Mouse (Mus musculus): ENCODE data around the gene Rab13.
"Not testable (repeated sequence)": the region's sequence is repeated elsewhere in the genome, so short reads cannot be mapped to it uniquely, and the experiment has no call there.

The Rab13 gene

DNA sequence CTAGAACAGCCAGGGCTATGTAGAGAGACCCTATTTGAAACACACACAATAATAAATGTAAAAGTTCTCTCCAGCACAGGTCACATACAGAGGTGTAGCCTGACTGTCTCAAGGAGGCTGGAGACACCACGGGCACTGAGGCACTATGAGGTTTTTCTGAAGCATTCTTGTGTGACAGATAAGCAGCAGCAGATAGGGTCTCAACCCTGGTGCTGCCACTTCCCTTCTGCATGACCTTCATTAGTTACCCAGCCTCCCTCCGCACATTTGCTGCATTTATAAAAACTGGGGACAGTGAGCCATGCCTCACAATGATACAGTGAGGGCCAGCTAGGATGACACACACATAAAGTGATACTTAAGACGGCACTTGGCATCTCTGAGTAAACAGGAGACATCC, 9.4 kb downstream of the Rab13 start:
- DNase-seq (ENCODE audit: extremely low spot score, low read depth, low spot score), result no peak

DNA sequence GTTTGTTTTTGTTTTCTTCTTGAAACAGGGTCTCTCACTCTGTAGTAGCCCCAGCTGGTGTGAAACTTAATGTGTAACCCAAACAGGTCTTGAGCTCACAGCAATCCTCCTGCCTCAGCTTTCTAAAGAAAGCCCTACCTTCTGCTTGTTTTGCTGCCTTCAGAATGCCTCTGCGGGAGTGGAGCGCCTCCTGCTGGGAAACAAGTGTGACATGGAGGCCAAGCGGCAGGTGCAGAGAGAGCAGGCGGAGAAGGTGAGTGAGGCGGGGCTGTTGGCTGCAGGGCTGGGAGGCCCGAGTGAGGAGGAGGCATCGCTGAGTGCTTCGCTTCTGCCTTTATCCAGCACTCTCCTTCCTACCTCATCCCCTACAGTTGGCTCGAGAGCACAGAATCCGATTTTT, 10.8 kb downstream of the Rab13 start:
- no peak for DNase-seq (ENCODE audit: extremely low spot score, low read depth, low spot score)

DNA sequence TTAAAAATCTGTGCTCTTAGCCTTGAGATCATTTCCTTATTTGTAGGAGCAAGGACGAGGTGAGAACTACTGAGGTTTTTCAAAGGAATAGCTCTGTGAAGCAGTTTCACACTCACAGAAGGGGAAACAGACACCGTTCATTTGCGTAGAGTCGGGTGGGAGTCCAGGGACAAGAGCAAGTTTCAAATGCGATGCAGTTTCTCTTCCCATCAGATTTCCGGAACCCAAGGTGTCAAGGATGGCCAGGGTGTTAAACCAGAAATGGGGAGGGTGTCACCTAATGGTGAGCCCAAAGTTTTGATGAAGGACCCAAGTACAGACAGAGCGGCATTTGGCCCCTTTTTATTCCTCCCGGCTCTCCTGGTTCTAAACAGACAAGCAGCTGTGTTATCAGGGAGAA, 17.6 kb downstream of the Rab13 start:
- no peak for DNase-seq (ENCODE audit: extremely low spot score, low read depth, low spot score)

DNA sequence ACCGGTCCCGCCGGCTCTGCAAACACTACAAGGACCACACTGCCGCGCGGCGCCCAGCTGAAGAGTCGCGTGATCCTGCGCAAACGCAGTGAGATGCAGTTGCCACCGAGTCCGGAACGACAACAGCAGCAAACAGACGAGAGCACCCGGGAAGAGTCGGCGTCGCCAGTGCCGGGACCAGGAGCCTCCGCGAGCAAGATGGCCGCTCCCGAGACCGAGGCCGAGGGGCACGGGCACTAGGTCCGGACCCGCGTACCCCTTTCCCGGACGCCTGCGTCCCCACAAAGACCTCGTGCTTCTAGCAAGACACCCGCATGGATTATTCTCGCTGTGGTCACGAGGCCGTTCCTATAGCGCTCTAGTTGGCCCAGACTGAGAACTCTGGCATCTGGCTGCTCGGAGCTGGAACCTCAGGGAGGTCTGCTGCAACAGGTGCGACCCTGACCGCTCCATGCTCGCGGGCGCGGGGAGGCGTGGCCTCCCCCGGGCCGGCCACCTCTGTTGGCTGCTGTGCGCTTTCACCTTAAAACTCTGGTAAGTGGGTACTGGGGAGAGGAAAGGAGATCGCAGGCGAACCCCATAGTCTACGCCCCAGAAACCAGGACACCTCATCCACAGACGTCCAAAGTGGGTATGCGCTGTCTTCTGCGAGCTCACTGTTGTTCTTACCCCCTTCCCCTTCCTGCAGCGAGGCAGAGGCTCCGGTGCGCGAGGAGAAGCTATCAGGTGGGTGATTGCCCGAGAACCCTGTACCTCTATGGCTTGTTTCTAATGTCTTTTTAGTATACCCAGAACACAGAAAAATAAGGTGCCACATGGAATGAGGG, 18.2 kb downstream of the Rab13 start, which contains the start of gene Jtb:
Gene Jtb (plus strand): TSS at position 91 of the 827 bp plus-strand sequence.
- no peak for DNase-seq (ENCODE audit: extremely low spot score, low read depth, low spot score)

DNA sequence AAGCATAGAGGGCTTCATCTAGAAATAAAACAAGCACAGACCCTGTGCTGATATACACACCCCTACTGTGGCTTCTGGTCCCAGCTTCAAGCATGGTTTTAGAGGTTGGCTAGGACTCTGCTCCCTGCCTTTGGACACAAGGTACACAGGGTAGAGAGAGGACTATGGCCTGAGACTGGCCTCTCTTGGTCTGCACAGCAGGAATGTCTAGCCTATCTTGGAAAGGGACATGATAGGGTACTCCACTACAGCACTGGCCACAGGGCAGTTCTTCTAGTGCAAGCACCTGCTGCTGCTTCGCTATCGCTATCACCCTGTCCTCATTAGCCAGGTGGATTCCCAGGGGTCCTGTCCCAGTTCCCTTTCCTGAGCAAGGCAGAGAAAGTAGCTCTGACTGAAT, 27.8 kb downstream of the Rab13 start:
- no peak for DNase-seq (ENCODE audit: extremely low spot score, low read depth, low spot score)

GRCm38 (mm10) chr3:90241669-90242358, 28.3 kb downstream of the Rab13 start:
- no peak for DNase-seq (ENCODE audit: extremely low spot score, low read depth, low spot score)

GRCm38 (mm10) chr3:90242984-90243775, 29.7 kb downstream of the Rab13 start, which contains the start of gene Creb3l4:
TSS of gene Creb3l4 (minus strand) at chr3:90243512.
- DNase-seq (ENCODE audit: extremely low spot score, low read depth, low spot score), result no peak

DNA sequence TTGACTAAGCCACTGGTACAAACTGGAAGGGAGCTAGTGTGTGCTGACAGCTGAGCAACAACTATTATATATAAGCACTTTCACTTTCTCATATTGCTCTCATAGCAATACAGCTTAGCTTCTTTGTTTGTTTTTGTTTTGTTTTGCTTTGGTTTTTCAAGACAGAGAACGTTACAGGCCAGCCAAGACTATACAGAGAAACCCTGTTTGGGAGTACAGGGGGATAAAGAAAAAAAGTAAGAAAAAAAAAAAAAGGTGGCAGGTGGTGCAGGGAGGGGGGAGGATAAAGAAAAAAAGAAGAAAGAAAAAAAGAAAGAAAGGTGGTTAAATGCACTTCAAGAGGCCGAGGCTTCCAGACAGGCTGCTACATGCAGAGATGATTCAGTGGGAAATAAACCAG, 31.9 kb downstream of the Rab13 start:
- DNase-seq (ENCODE audit: extremely low spot score, low read depth, low spot score), result no peak

DNA sequence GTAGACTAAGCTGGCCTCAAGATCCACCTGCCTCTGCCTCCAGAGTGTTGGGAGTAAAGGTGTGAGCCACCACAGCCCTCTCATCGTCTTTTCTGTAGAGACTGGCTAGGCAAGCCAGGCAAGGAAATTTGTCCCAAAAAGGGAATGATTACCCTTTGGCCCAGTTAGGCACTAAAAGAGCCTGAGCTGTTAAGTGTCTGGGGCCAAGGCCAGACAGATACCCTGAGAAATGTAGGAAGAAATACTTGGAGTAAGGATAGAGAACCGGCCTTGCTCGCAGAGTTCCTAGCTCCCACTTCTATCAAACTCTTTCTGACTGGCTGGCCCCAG, 34.1 kb downstream of the Rab13 start:
- DNase-seq (ENCODE audit: extremely low spot score, low read depth, low spot score), result no peak

- peak; percentile 80 for DNase-seq (ENCODE audit: extremely low spot score, low read depth, low spot score)
Measured at GRCm38 (mm10) chr3:90247960-90248745, 34.7 kb downstream of the Rab13 start, which contains the start of gene Slc39a1. TSS of gene Slc39a1 (plus strand) at chr3:90248172.

- no peak for DNase-seq (ENCODE audit: extremely low spot score, low read depth, low spot score)
Measured at GRCm38 (mm10) chr3:90248746-90249100, 35.2 kb downstream of the Rab13 start.

DNA sequence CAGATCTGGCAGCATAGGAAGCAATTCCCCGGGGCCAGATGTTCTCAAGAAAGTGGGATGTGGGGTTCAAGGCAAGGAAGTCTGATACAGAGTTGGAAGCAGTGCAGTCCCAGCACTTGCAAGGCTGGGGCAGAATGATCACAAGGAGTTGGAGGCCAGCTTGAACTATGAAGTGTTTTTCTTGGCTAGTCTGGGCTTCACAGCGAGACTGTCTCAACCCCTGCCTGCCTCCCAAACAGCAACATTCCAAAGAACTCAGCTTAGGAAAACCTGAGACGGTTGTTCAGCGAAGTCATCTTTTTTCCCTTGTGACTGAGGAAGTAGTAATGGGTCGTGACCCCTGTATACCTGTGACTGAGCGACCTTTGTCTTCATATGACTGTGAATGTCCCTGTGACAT, 37.3 kb downstream of the Rab13 start:
- DNase-seq (ENCODE audit: extremely low spot score, low read depth, low spot score), result no peak

- DNase-seq (ENCODE audit: extremely low spot score, low read depth, low spot score), result not testable (repeated sequence)
Measured at GRCm38 (mm10) chr3:90251731-90252226, 38.3 kb downstream of the Rab13 start.

- not testable (repeated sequence) for DNase-seq (ENCODE audit: extremely low spot score, low read depth, low spot score)
Measured at GRCm38 (mm10) chr3:90252659-90253058, 39.2 kb downstream of the Rab13 start.

DNA sequence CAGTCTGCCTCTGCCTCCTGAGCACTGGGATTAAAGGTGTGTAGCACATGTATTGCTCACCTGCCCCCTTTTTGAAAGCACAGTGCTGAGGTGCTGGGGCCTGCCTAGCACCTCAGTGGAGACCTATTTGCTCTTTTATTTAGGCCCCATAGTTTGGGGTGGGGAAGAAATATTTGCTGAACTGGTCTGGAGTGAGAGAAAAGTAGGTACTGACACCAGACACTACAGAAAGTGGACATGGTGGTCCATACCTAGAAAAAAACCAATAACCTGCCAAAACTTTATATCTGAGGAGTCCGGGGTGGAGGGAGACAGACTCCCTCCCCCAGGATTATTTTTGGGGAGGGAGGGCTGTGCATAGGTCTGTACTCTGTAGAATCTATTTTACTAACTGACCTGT, 39.7 kb downstream of the Rab13 start:
- not testable (repeated sequence) for DNase-seq (ENCODE audit: extremely low spot score, low read depth, low spot score)

- DNase-seq (ENCODE audit: extremely low spot score, low read depth, low spot score), result peak; percentile 84
Measured at GRCm38 (mm10) chr3:90253653-90254418, 40.3 kb downstream of the Rab13 start, which contains the start of gene Crtc2. TSS of gene Crtc2 (plus strand) at chr3:90254163.

DNA sequence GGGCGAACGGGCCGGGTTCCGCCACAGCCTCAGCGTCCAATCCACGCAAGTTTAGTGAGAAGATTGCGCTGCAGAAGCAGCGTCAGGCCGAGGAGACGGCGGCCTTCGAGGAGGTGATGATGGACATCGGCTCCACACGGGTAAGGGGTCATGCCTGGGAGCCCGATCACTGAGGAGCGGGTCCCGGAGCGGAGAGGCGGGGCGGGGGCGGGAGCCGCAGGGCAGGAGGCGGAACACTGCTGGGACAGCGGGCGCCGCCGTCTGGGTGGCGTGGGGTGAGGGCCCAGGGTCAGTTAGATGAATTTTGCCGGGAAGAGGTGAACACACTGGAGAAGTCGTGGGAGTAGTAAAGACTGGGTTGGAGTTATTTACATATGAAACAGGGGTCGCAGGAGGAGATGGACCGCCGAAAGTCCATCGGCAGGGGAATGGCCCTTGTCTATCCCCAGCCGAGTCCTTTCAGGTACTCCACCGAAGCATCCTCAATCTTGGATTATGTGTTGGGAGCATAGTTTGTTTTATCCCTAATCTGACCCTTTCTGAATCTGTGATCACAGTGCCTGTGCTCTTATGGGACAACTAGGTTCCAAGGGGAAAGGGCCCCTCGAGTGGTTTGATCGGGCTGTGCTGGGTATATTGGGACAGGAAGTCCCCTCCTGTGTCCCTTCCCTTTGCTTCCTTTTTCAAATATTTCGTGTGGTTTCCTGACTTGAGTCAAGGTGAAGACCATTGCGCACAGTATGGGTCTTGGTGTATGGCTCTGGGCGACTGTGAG, 41.1 kb downstream of the Rab13 start:
- DNase-seq (ENCODE audit: extremely low spot score, low read depth, low spot score), result no peak

- DNase-seq (ENCODE audit: extremely low spot score, low read depth, low spot score), result no peak
Measured at GRCm38 (mm10) chr3:90255194-90255565, 41.7 kb downstream of the Rab13 start.

- DNase-seq (ENCODE audit: extremely low spot score, low read depth, low spot score), result no peak
Measured at GRCm38 (mm10) chr3:90255784-90256353, 42.4 kb downstream of the Rab13 start.
